Mouse (Mus musculus): ENCODE results near the gene Mrpl33. TPM values are rescaled to one million over a fixed set of nuclear protein-coding genes. Genes with fewer than 3 reads are reported as not detected.

Gene Mrpl33
- total and polyA plus RNA-seq, 3 experiments = 5.0 to 172 (median 102) TPM

DNA sequence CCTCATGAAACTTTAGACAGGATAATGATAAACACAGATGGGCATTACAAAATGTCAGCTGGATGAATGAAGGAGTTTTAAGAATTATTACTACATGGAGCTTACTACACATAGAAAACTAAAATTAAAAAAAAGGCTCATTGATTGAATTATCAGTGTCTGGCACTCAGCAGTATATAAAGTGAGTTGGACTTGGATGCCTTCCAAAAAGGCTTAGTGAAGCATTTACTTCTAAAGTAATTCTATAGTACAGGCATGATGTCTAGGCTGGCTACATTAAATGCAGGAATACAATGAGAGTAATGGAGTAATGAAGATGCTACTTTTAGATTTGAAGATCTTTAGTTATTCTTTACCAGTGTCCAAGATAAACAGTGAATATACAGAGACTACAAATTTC, 96.5 kb downstream of the Mrpl33 start:
- TF ChIP-seq GATA2 (IDR thresholded peaks at IDR 0.05; ENCODE audit: borderline replicate concordance, low read depth, low read length) (no peak), POLR2AphosphoS5 (IDR thresholded peaks at IDR 0.05; ENCODE audit: insufficient replicate concordance, low read depth, low read length) (no peak), GATA1 (IDR thresholded peaks at IDR 0.05; ENCODE audit: borderline replicate concordance, low read length) (no peak), TAL1 (conservative IDR thresholded peaks at IDR 0.05; ENCODE audit: low read depth, low read length) (no peak), CTCF (IDR thresholded peaks at IDR 0.05; ENCODE audit: low read depth, low read length) (no peak)
- H3K27me3 ChIP-seq (ENCODE audit: insufficient read depth, low read length) = no peaks in the 10 kb centered on the region
- peaks cover 27% of the 10 kb centered on the region for H3K4me1 ChIP-seq (ENCODE audit: insufficient read depth, low read depth, low read length)
- H3K9me3 ChIP-seq (replicated peaks) = no peaks in the 10 kb centered on the region
- no peak for DNase-seq (ENCODE audit: low spot score)
- H3K36me3 ChIP-seq (replicated peaks) = peaks cover 26% of the 10 kb centered on the region
- H3K4me3 ChIP-seq (ENCODE audit: low read depth, low read length) = no peak overlapping the region
- no peak for ATAC-seq (ENCODE audit: extremely low read depth, insufficient number of reproducible peaks, low FRiP score, poor library complexity, severe bottlenecking)

- peaks cover 24% of the 10 kb centered on the region for H3K36me3 ChIP-seq (replicated peaks)
- peaks cover 29% of the 10 kb centered on the region for H3K4me1 ChIP-seq (ENCODE audit: insufficient read depth, low read depth, low read length)
- DNase-seq (ENCODE audit: low spot score) = peak; percentile 70
- no peaks in the 10 kb centered on the region for H3K9me3 ChIP-seq (replicated peaks)
- no peaks in the 10 kb centered on the region for H3K27me3 ChIP-seq (ENCODE audit: insufficient read depth, low read length)
- ATAC-seq (ENCODE audit: extremely low read depth, insufficient number of reproducible peaks, low FRiP score, poor library complexity, severe bottlenecking) = peak; percentile 63
- TF ChIP-seq POLR2AphosphoS5 (IDR thresholded peaks at IDR 0.05; ENCODE audit: insufficient replicate concordance, low read depth, low read length) (no peak), TAL1 (conservative IDR thresholded peaks at IDR 0.05; ENCODE audit: low read depth, low read length) (no peak), GATA2 (IDR thresholded peaks at IDR 0.05; ENCODE audit: borderline replicate concordance, low read depth, low read length) (no peak), GATA1 (IDR thresholded peaks at IDR 0.05; ENCODE audit: borderline replicate concordance, low read length) (no peak), CTCF (IDR thresholded peaks at IDR 0.05; ENCODE audit: low read depth, low read length) (no peak)
- peak within 1 kb of the TSS; percentile 78 for H3K4me3 ChIP-seq (ENCODE audit: low read depth, low read length)
Measured at GRCm38 (mm10) chr5:31696971-31697643, 100.4 kb downstream of the Mrpl33 start, which contains the start of gene Rbks. Gene Rbks (minus strand): TSS chr5:31697627.

GRCm38 (mm10) chr5:31697644-31698296, 101.0 kb downstream of the Mrpl33 start, which contains the start of gene Babam2:
Gene Babam2 (plus strand): TSS chr5:31697684.
- peak within 1 kb of the TSS; percentile 78 for H3K4me3 ChIP-seq (ENCODE audit: low read depth, low read length)
- ATAC-seq (ENCODE audit: extremely low read depth, insufficient number of reproducible peaks, low FRiP score, poor library complexity, severe bottlenecking) (peak; percentile 22; the same call in 1 of the 2 replicates), DNase-seq (ENCODE audit: low spot score) (peak; percentile 96)
- no peaks in the 10 kb centered on the region for H3K27me3 ChIP-seq (ENCODE audit: insufficient read depth, low read length)
- peaks cover 26% of the 10 kb centered on the region for H3K4me1 ChIP-seq (ENCODE audit: insufficient read depth, low read depth, low read length)
- TF ChIP-seq CTCF (IDR thresholded peaks at IDR 0.05; ENCODE audit: low read depth, low read length) (no peak), GATA2 (IDR thresholded peaks at IDR 0.05; ENCODE audit: borderline replicate concordance, low read depth, low read length) (no peak), TAL1 (conservative IDR thresholded peaks at IDR 0.05; ENCODE audit: low read depth, low read length) (no peak), GATA1 (IDR thresholded peaks at IDR 0.05; ENCODE audit: borderline replicate concordance, low read length) (no peak), POLR2AphosphoS5 (IDR thresholded peaks at IDR 0.05; ENCODE audit: insufficient replicate concordance, low read depth, low read length) (no peak)
- peaks cover 26% of the 10 kb centered on the region for H3K36me3 ChIP-seq (replicated peaks)
- no peaks in the 10 kb centered on the region for H3K9me3 ChIP-seq (replicated peaks)

- H3K9me3 ChIP-seq (replicated peaks) = no peaks in the 10 kb centered on the region
- H3K36me3 ChIP-seq (replicated peaks) = peaks cover 32% of the 10 kb centered on the region
- TF ChIP-seq POLR2AphosphoS5 (IDR thresholded peaks at IDR 0.05; ENCODE audit: insufficient replicate concordance, low read depth, low read length) (peak; percentile 51; the same call in 1 of the 2 replicates), GATA2 (IDR thresholded peaks at IDR 0.05; ENCODE audit: borderline replicate concordance, low read depth, low read length) (no peak)
- H3K27me3 ChIP-seq (ENCODE audit: insufficient read depth, low read length) = no peaks in the 10 kb centered on the region
- DNase-seq (ENCODE audit: low spot score) = peak; percentile 75
- peak overlapping the region; percentile 78 for H3K4me3 ChIP-seq (ENCODE audit: low read depth, low read length)
- peaks cover 26% of the 10 kb centered on the region for H3K4me1 ChIP-seq (ENCODE audit: insufficient read depth, low read depth, low read length)
- ATAC-seq (ENCODE audit: extremely low read depth, insufficient number of reproducible peaks, low FRiP score, poor library complexity, severe bottlenecking) = peak; percentile 88
Measured at GRCm38 (mm10) chr5:31698297-31698726, 101.6 kb downstream of the Mrpl33 start.

DNA sequence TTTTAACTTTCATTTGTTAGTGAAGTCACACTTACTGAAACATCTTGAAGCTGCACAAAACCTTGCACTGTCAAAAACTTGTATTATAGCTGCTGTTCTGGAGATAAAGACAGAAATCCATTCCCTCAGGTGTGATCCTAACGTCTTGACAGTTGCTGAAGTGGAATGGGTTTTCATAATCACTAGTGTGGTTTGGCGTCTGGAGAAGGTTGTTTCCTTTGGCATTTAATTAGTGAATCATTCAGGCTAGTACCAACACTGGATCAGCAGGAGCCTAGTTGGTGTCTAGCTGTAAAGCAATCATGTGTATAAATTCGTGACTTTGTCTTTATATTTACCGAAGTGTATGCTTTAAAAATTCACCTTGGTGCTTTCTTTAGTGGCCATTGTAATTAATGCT, 102.2 kb downstream of the Mrpl33 start:
- ATAC-seq (ENCODE audit: extremely low read depth, insufficient number of reproducible peaks, low FRiP score, poor library complexity, severe bottlenecking) (no peak), DNase-seq (ENCODE audit: low spot score) (no peak)
- TF ChIP-seq TAL1 (conservative IDR thresholded peaks at IDR 0.05; ENCODE audit: low read depth, low read length) (no peak), POLR2AphosphoS5 (IDR thresholded peaks at IDR 0.05; ENCODE audit: insufficient replicate concordance, low read depth, low read length) (no peak)
- Histone ChIP-seq H3K9me3 (replicated peaks) (no peaks in the 10 kb centered on the region), H3K4me1 (ENCODE audit: insufficient read depth, low read depth, low read length) (peaks cover 26% of the 10 kb centered on the region), H3K27me3 (ENCODE audit: insufficient read depth, low read length) (no peaks in the 10 kb centered on the region), H3K36me3 (replicated peaks) (peaks cover 38% of the 10 kb centered on the region), H3K4me3 (ENCODE audit: low read depth, low read length) (peak overlapping the region; percentile 78; the same call in 1 of the 2 replicates)

- no peak overlapping the region for H3K4me3 ChIP-seq (ENCODE audit: low read depth, low read length)
Measured at GRCm38 (mm10) chr5:31699397-31699796, 102.7 kb downstream of the Mrpl33 start.

More at GRCm38 (mm10) chr5:31699397-31699796, 102.7 kb downstream of the Mrpl33 start:
- ATAC-seq (ENCODE audit: extremely low read depth, insufficient number of reproducible peaks, low FRiP score, poor library complexity, severe bottlenecking) (no peak), DNase-seq (ENCODE audit: low spot score) (no peak)
- Histone ChIP-seq H3K27me3 (ENCODE audit: insufficient read depth, low read length) (no peaks in the 10 kb centered on the region), H3K9me3 (replicated peaks) (no peaks in the 10 kb centered on the region), H3K36me3 (replicated peaks) (peaks cover 42% of the 10 kb centered on the region), H3K4me1 (ENCODE audit: insufficient read depth, low read depth, low read length) (peaks cover 26% of the 10 kb centered on the region)
- no peak for TF ChIP-seq POLR2AphosphoS5 (IDR thresholded peaks at IDR 0.05; ENCODE audit: insufficient replicate concordance, low read depth, low read length)
- no peak for TF ChIP-seq CTCF (IDR thresholded peaks at IDR 0.05; ENCODE audit: low read depth, low read length)
- TF ChIP-seq TAL1 (conservative IDR thresholded peaks at IDR 0.05; ENCODE audit: low read depth, low read length) = no peak
- no peak for TF ChIP-seq GATA1 (IDR thresholded peaks at IDR 0.05; ENCODE audit: borderline replicate concordance, low read length)
- no peak for TF ChIP-seq GATA2 (IDR thresholded peaks at IDR 0.05; ENCODE audit: borderline replicate concordance, low read depth, low read length)
